Mouse (Mus musculus) retina, postnatal 7 days (tissue): ENCODE measurements around the gene Tspan12.
"Not testable (repeated sequence)": the region's sequence is repeated elsewhere in the genome, so short reads cannot be mapped to it uniquely, and the experiment has no call there.

Experiments used
- DNase-seq: peaks from one replicate; pipeline ENCODE4 v3.0.0-alpha.2; 2012; ENCODE audit warnings: low read depth, low spot score

The Tspan12 gene

GRCm38 (mm10) chr6:21852344-21852785 lies at the start of gene Tspan12:
TSS of gene Tspan12 (minus strand) at chr6:21852515.
- no peak for DNase-seq

DNA sequence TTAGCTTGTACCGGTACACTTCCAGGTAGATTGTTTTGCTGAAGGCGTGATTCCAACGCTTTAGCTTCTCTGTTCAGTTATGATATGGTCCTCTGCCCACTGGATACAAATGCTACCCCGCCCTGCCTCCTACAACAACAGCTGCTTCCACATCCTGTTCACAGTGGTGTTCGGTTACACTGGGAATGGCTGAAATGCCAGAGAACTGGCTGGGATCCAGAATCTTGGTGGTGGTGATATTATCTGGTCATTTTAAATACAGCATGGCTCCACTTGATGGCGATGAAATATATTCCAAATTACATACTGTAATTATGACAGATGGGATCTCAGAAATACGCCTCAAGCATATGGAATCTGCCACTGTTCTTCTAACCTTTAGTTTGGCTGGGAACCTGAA lies 42.1 kb upstream of the Tspan12 start:
- DNase-seq = no peak

DNA sequence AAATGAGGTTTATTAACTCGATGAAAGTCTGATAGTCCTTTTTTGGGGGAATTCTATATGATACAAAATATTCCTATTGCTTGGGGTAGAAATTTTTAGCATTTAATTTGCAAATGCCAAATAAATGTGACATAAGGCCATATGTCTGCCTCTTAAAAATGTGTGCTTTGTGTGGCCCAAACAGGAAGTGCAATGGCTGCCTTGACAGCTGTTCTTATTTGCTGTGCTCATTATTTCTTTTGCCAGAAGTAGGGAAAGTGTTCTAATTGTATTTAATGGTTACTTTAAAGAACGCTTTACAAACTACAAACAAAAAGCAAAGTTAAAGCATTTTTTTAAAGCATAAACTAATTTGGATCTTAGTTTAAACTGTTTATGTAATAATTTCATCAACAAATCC lies 36.8 kb upstream of the Tspan12 start:
- no peak for DNase-seq

DNA sequence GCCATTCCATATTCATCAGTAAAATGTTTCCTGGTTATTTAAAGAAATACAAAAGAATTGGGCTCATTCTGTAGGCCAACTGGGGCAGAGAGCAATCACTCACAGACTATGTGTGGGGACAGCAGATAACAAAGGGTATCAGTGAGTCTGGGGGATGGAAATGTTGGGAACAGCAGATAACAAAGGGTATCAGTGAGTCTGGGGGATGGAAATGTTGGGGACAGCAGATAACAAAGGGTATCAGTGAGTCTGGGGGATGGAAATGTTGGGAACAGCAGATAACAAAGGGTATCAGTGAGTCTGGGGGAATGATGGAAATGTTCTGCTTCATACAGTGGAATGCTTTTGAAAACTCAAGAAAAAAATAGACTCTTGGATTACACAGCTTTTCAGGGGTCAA lies 35.7 kb upstream of the Tspan12 start:
- not testable (repeated sequence) for DNase-seq

- no peak for DNase-seq
These were observed 27.2 kb upstream of the Tspan12 start for GRCm38 (mm10) chr6:21879496-21879895.

DNA sequence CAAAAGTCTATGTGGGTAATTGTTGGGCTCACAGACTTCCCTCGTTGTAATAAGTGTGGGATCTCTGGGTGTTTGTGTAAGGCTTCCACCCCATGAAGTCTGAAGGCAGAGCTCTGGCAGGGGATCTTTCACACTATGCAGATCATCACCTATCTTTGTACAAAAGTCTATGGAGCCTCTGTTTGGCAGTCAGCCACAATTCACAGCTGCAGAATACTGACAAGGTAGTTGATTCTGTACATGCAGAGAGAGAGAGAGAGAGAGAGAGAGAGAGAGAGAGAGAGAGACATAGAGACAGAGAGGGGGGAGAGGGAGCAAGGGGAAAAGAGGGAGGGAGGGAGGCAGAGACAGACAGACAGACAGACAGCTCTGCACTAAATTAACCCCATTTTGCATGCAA lies 15.0 kb upstream of the Tspan12 start:
- no peak for DNase-seq

GRCm38 (mm10) chr6:21864179-21864578 lies 11.9 kb upstream of the Tspan12 start:
- DNase-seq = no peak

DNA sequence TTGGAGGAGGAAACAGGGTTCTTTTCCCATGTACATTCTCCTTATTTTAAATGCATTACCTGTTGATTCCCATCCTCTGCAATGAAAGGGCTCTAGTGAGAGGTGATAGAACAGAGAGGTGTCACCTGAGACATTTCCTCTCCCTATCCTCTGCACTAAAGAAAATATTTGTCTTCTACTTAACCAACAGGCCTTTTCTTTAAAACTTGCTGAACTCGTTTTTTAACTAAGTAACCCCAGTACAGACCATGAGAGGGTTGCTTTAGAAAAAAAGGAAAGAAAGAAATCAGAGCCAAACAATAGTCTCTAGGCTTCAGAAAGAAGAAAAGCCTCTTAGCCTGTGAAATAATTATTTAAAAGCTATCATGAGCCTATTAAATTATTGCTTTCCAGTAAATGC lies 11.2 kb upstream of the Tspan12 start:
- no peak for DNase-seq

DNA sequence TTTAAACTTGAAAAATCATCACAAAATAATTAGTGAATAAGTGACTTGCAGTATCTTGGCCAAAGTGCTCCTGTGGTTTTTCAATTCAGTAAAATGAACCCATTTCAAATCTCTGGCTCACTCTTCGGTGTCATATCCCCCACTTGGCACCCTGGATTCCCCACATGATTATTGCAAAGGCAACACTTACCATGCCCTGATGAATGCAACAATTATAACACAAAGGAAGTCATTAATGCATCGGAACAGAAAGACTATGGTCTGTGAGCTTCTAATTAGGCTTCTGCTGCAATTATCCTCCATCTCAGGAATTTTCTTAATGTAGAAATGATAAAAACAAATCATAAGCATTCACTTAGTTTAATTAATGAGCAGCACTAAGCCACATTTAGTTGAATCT lies 9.0 kb upstream of the Tspan12 start:
- no peak for DNase-seq

DNA sequence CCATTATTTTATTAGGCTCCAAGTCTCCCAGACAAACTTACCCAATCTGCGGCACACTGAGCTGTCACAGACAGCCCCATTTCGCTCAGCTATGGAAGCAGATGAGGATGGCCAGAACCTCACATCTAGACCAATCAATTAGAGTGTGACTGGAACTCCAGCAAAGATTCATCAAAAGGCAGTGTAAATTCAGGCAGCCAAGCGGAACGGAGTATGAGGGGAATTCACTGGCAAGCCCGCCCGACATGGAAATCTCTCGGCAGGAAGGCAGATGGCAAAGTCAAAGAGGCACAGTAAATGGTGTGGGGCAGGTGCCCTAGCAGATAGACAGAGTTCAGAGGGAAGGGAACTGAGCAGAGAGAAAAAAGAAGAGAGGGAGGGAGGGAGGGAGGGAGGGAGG lies 5.5 kb upstream of the Tspan12 start:
- DNase-seq = no peak

GRCm38 (mm10) chr6:21855921-21856320 lies 3.6 kb upstream of the Tspan12 start:
- DNase-seq = no peak

- no peak for DNase-seq
These were observed 1.0 kb upstream of the Tspan12 start for GRCm38 (mm10) chr6:21853342-21853741.

DNA sequence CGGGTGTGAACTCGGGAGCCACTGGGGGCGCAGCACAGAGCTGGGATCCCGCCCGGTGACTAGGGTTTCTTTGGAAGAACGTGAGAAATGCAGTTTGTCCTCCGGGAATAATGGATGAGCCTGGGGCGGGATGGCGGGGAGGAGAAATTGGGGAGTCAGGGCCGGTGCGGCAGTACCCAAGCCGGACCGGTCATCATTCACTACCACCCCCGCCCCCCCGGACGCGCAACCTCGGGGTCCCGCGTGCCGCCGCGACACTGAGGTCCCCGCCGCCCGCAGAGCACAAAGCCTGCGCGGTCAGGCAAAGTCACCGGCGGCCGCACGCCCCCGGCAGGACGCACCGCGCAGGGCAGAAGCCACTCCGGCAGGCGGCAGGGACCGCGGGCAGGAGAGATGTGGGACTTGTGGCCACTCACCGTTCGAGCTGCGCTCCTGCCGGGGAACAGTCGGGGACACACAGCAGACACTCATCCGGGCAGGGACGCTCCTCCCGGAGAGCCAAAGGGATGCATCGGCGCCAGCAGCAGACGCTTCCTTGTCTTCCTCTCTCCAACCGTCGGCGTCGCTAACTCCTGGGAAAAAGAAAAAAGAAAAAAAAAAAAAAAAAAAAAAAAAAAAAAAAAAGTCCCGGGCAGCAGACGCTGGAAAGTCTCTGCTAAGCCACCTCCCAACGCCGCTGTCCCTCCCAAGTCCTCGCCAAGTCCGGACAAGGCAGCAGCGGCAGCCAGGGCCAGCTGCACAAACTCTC lies 545 bp downstream of the Tspan12 start:
- DNase-seq = peak; percentile 44

- no peak for DNase-seq
These were observed 1.0 kb downstream of the Tspan12 start for GRCm38 (mm10) chr6:21851346-21851595.

DNA sequence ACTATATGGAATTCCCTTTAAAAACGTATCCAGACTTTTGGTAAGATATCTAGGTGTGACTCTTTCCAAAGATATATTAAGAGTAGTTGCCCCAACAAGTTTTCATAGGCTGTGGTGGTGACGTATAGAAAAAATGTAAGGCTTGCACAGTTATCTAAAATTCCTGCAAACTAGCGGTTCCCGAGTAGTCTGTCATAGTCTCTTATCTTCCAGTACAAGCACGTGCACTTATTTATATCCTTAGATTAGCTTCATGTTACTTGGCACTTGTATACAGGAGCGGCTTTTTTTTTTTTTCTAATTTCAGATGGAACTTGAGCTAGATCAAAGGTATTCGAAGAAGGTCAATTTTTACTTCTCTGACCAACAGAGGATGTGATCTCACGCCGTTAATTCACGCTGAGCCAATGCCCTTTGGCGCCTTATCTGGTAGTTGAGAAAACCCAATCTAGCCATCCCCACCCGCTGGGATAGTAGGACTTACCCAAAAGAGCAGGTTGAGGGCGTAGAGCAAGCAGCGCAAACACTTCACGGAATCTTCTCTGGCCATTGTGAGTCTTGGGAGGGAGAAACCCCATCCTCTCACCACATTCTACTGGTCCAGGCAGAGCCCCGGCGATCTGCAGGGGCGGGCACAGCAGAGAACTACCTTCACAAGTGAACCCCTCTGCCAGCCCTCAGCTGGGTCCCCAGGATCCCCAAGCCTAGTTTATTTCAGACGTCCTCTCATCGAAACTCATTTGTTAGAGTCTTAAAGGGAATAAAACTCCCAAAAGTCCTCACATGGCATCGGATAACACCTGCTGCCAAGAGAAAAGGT lies 1.6 kb downstream of the Tspan12 start:
- DNase-seq = no peak

- DNase-seq = no peak
These were observed 3.5 kb downstream of the Tspan12 start for GRCm38 (mm10) chr6:21848808-21849207.

GRCm38 (mm10) chr6:21839976-21840775 lies 12.1 kb downstream of the Tspan12 start:
- DNase-seq = no peak

- no peak for DNase-seq
These were observed 13.0 kb downstream of the Tspan12 start for GRCm38 (mm10) chr6:21839244-21839814.

GRCm38 (mm10) chr6:21833531-21833930 lies 18.8 kb downstream of the Tspan12 start:
- DNase-seq = no peak

GRCm38 (mm10) chr6:21831871-21832270 lies 20.4 kb downstream of the Tspan12 start:
- no peak for DNase-seq

GRCm38 (mm10) chr6:21830931-21831330 lies 21.4 kb downstream of the Tspan12 start:
- DNase-seq = no peak

- no peak for DNase-seq
These were observed 22.4 kb downstream of the Tspan12 start for GRCm38 (mm10) chr6:21829930-21830329.
